Comparison of ENCODE assay signal across 9 mouse cellular contexts in the genomic region with DNA sequence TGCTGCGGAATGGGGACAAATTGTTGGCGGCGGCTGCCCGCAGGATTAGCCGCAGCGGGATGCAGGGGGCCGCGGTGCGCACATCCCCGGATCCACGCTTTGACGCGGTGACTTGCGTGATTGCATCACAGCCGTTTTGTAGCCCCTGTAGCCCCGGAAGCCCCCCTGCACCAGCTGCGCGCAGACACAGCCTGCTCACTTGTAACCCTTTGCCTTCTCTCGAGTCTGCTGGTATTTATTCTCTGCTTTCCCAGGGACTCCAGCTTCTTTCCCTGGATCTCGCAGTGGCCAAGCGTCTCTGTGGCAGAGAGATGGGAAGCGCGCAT. TPM values are rescaled to one million over a fixed set of nuclear protein-coding genes. Genes with fewer than 3 reads are reported as not detected.
DNase-seq lines count a peak whose midpoint lies in the region; ATAC-seq lines count a peak whose summit lies in the region.
"Had no signal": no experiment of that assay in that cellular context is flagged by ENCODE, and none has a peak within 500 bp of the region (broad histone marks: within the 10 kb centered on the region; RNA-seq: fewer than 3 reads in every experiment).

No protein-coding gene starts in this region.

- peak; percentile 7 for DNase-seq in kidney, postnatal 10 days
- DNase-seq in kidney, postnatal 25 days, result no peak
- peak; percentile 78 for DNase-seq in left cerebral cortex, postnatal 4 days
- DNase-seq in right cerebral cortex, postnatal 10 days (ENCODE audit: low spot score in 2 of 2), result peak; percentile 91 to 92
- DNase-seq in spleen, postnatal 10 days (ENCODE audit: low spot score in 2 of 2), result no peak

- peak; percentile 19; the same call in 1 of the 2 replicates for ATAC-seq in common myeloid progenitor, adult 5-6 weeks (replicated peaks; ENCODE audit: low read depth, poor library complexity, severe bottlenecking)
- ATAC-seq in hindbrain, embryonic 12.5 days (ENCODE audit: low FRiP score), result peak; percentile 94
- ATAC-seq in activated CD4-positive, CD25-positive, alpha-beta regulatory T cell, adult 4 months, result no peak

- peak overlapping the region; percentile 87 for H3K4me2 ChIP-seq in hindbrain, embryonic 12.5 days (replicated peaks)

- no peaks in the 10 kb centered on the region for H3K9me3 ChIP-seq in hindbrain, embryonic 12.5 days (replicated peaks)

- intact Hi-C loops in left cerebral cortex, postnatal 4 days (cut with DNase I), result loop anchor here (10.0 kb wide), 1 partner anchor 954 kb away; no protein-coding TSS in a partner anchor

- peak overlapping the region; percentile 69 for H3K4me3 ChIP-seq in hindbrain, embryonic 12.5 days

- no peaks in the 10 kb centered on the region for H3K36me3 ChIP-seq in hindbrain, embryonic 12.5 days

- peaks cover 55% of the 10 kb centered on the region for H3K27me3 ChIP-seq in hindbrain, embryonic 12.5 days

- WGBS in hindbrain, embryonic 12.5 days, result 4% methylated on average over 23 of the region's 23 CpGs

- peaks cover 12% of the 10 kb centered on the region for H3K4me1 ChIP-seq in hindbrain, embryonic 12.5 days

- peak overlapping the region; percentile 87 for H3K27ac ChIP-seq in hindbrain, embryonic 12.5 days
- H3K27ac ChIP-seq: macrophage had no signal

- peak overlapping the region; percentile 75 for H3K9ac ChIP-seq in hindbrain, embryonic 12.5 days

RNA-seq across cellular contexts. Expression of a gene that starts 0.2 kb away (rescaled TPM):
- not detected in 2 replicates for total RNA-seq in common myeloid progenitor, adult 5-6 weeks (2017)
- polyA plus RNA-seq in hindbrain, embryonic 12.5 days (2016; fragmentation: Nextera tagmentation; extraction: Ambion mirVana), result 13.1 and 15.3 TPM in 2 replicates
- total RNA-seq in left cerebral cortex, postnatal 4 days (2021), result 10 to 100 TPM; 51.9 to 53.1 TPM
- not detected for polyA plus RNA-seq in activated CD4-positive, CD25-positive, alpha-beta regulatory T cell, adult 4 months (2017; shearing (Covaris generic))
- polyA plus RNA-seq: macrophage had no signal

RNA-seq across cellular contexts. Expression of a gene that starts 29.2 kb away (rescaled TPM):
- total RNA-seq in common myeloid progenitor, adult 5-6 weeks (2017), result 32.2 and 35.9 TPM in 2 replicates
- polyA plus RNA-seq in hindbrain, embryonic 12.5 days (2016; fragmentation: Nextera tagmentation; extraction: Ambion mirVana), result 31.8 and 34.4 TPM in 2 replicates
- 10 to 100 TPM; 64.9 to 70.1 TPM for total RNA-seq in left cerebral cortex, postnatal 4 days (2021)
- polyA plus RNA-seq in activated CD4-positive, CD25-positive, alpha-beta regulatory T cell, adult 4 months (2017; shearing (Covaris generic)), result 1 to 10 TPM; 7.7 to 8.5 TPM

RNA-seq across cellular contexts. Expression of a gene that starts 35.8 kb away (rescaled TPM):
- total RNA-seq in common myeloid progenitor, adult 5-6 weeks (2017), result 120 and 129 TPM in 2 replicates
- polyA plus RNA-seq in hindbrain, embryonic 12.5 days (2016; fragmentation: Nextera tagmentation; extraction: Ambion mirVana), result 78.5 and 79.4 TPM in 2 replicates
- total RNA-seq in left cerebral cortex, postnatal 4 days (2021), result 10 to 100 TPM; 54.7 to 57.0 TPM
- polyA plus RNA-seq in activated CD4-positive, CD25-positive, alpha-beta regulatory T cell, adult 4 months (2017; shearing (Covaris generic)), result 10 to 100 TPM; 69.3 to 75.2 TPM

Comparison
In these comparisons a context has a peak if more than half of its experiments do, and no peak if none do; other contexts are left out.
1. DNase-seq: peak in kidney, postnatal 10 days (single experiment), left cerebral cortex, postnatal 4 days (single experiment) and right cerebral cortex, postnatal 10 days (2 of 2); none in kidney, postnatal 25 days (0 of 2) and spleen, postnatal 10 days (0 of 2).
2. RNA of a gene that starts 0.2 kb away (total RNA-seq): 51.9 to 53.1 TPM in left cerebral cortex, postnatal 4 days; not detected in common myeloid progenitor, adult 5-6 weeks; every median in the first group is over 10 times any median in the second.